Mouse (Mus musculus) small intestine, adult 2 months (tissue): ENCODE measurements around the gene Pamr1. TPM values are rescaled to one million over a fixed set of nuclear protein-coding genes. Genes with fewer than 3 reads are reported as not detected.

ENCODE experiments used
- H3K27ac ChIP-seq: fragments of 200-500 bp; 2 replicates; pipeline ENCODE4 v1.5.1; 2012; ENCODE audit warnings: low read depth, low read length, control low read depth, inconsistent platforms; ENCODE audit not compliant: insufficient read depth
- H3K27me3 ChIP-seq: fragments of 200-500 bp; 2 replicates; pipeline ENCODE4 v1.6.1; 2012; ENCODE audit warnings: mild to moderate bottlenecking, moderate library complexity, low read length, inconsistent platforms; ENCODE audit not compliant: control insufficient read depth, insufficient read depth
- H3K36me3 ChIP-seq: fragments of 200-500 bp; 2 replicates; pipeline ENCODE4 v1.6.1; 2012; ENCODE audit warnings: mild to moderate bottlenecking, low read length, control low read depth, inconsistent platforms; ENCODE audit not compliant: control insufficient read depth, insufficient read depth
- H3K4me1 ChIP-seq: fragments of 200-500 bp; 2 replicates; pipeline ENCODE4 v1.6.1; 2012; ENCODE audit warnings: low read length, inconsistent platforms, mixed read lengths; ENCODE audit not compliant: control insufficient read depth, insufficient read depth, insufficient read length
- H3K4me3 ChIP-seq: fragments of 200-500 bp; 2 replicates; pipeline ENCODE4 v1.5.1; 2012; ENCODE audit warnings: low read depth, mild to moderate bottlenecking, control low read depth, inconsistent platforms, low read length, moderate library complexity
- CTCF ChIP-seq: fragments of 200-500 bp; IDR thresholded peaks from 2 replicates; pipeline ENCODE4 v1.5.1; 2012; ENCODE audit warnings: low read depth, mild to moderate bottlenecking, control low read depth, inconsistent platforms, low read length, moderate library complexity, mixed read lengths; ENCODE audit not compliant: insufficient replicate concordance, insufficient read length; ENCODE audit errors: extremely low read depth
- POLR2A ChIP-seq: fragments of 200-500 bp; IDR thresholded peaks from 2 replicates; pipeline ENCODE4 v1.6.1; 2012; ENCODE audit warnings: low read depth, mild to moderate bottlenecking, control low read depth, inconsistent platforms, low read length, moderate library complexity
- WGBS: fragments of 180-500 bp; shearing (Covaris S2); methylation state at CpG from one replicate; pipeline ENCODE4 v1.1.7; 2018; 5-methylcytosine and 5-hydroxymethylcytosine counted together
- polyA plus RNA-seq: library from polyadenylated mRNA; depleted of rRNA; stranded (reverse); fragments of >200 nt; gene quantifications from 2 replicates; pipeline ENCODE4 v1.2.3, GENCODE M21; 2012

The Pamr1 gene
- polyA plus RNA-seq, 1 experiment, result 4.5 TPM

GRCm38 (mm10) chr2:102600516-102600915 is 50.7 kb downstream of the Pamr1 start:
- Histone ChIP-seq H3K4me3 (no peak overlapping the region), H3K36me3 (no peaks in the 10 kb centered on the region), H3K27ac (no peak overlapping the region), H3K27me3 (no peaks in the 10 kb centered on the region), H3K4me1 (no peaks in the 10 kb centered on the region)
- TF ChIP-seq POLR2A (no peak), CTCF (no peak)
- WGBS, result 92% methylated on average over 4 of the region's 4 CpGs

- no peaks in the 10 kb centered on the region for H3K36me3 ChIP-seq
- H3K27ac ChIP-seq, result no peak overlapping the region
- H3K27me3 ChIP-seq, result no peaks in the 10 kb centered on the region
- no peak for TF ChIP-seq POLR2A
- no peak for TF ChIP-seq CTCF
- 91% methylated on average over 4 of the region's 4 CpGs for WGBS
- H3K4me1 ChIP-seq, result no peaks in the 10 kb centered on the region
- no peak overlapping the region for H3K4me3 ChIP-seq
Measured at GRCm38 (mm10) chr2:102610485-102610884, 60.7 kb downstream of the Pamr1 start.

GRCm38 (mm10) chr2:102616637-102617036 is 66.8 kb downstream of the Pamr1 start:
- no peak overlapping the region for H3K4me3 ChIP-seq
- no peaks in the 10 kb centered on the region for H3K36me3 ChIP-seq
- 68% methylated on average over 2 of the region's 2 CpGs for WGBS
- no peaks in the 10 kb centered on the region for H3K27me3 ChIP-seq
- TF ChIP-seq POLR2A (no peak), CTCF (no peak)
- H3K27ac ChIP-seq, result no peak overlapping the region
- no peaks in the 10 kb centered on the region for H3K4me1 ChIP-seq

GRCm38 (mm10) chr2:102620744-102621429 is 71.1 kb downstream of the Pamr1 start:
- H3K4me1 ChIP-seq, result no peaks in the 10 kb centered on the region
- WGBS, result 87% methylated on average over 12 of the region's 12 CpGs
- H3K27ac ChIP-seq, result no peak overlapping the region
- H3K36me3 ChIP-seq, result no peaks in the 10 kb centered on the region
- TF ChIP-seq POLR2A (no peak), CTCF (no peak)
- H3K27me3 ChIP-seq, result no peaks in the 10 kb centered on the region
- H3K4me3 ChIP-seq, result no peak overlapping the region

- Histone ChIP-seq H3K4me1 (no peaks in the 10 kb centered on the region), H3K27me3 (no peaks in the 10 kb centered on the region), H3K36me3 (no peaks in the 10 kb centered on the region), H3K27ac (no peak overlapping the region), H3K4me3 (no peak overlapping the region)
- TF ChIP-seq CTCF (no peak), POLR2A (no peak)
- 77% methylated on average over 5 of the region's 5 CpGs for WGBS
Measured at GRCm38 (mm10) chr2:102622176-102622575, 72.4 kb downstream of the Pamr1 start.

GRCm38 (mm10) chr2:102622943-102623342 is 73.1 kb downstream of the Pamr1 start:
- Histone ChIP-seq H3K36me3 (no peaks in the 10 kb centered on the region), H3K27ac (no peak overlapping the region), H3K4me3 (no peak overlapping the region), H3K4me1 (no peaks in the 10 kb centered on the region), H3K27me3 (no peaks in the 10 kb centered on the region)
- TF ChIP-seq CTCF (no peak), POLR2A (no peak)

- TF ChIP-seq CTCF (no peak), POLR2A (no peak)
- Histone ChIP-seq H3K4me1 (no peaks in the 10 kb centered on the region), H3K27ac (no peak overlapping the region), H3K4me3 (no peak overlapping the region), H3K36me3 (no peaks in the 10 kb centered on the region), H3K27me3 (0 out of 2 replicates have a peak, but pooled peaks cover 2% of the 10 kb centered on the region)
- WGBS, result 98% methylated on average over 1 of the region's 1 CpGs
Measured at GRCm38 (mm10) chr2:102624538-102624937, 74.7 kb downstream of the Pamr1 start.
